Mouse (Mus musculus) forebrain, embryonic 14.5 days (tissue): ENCODE data around the gene Tln1. TPM values are rescaled to one million over a fixed set of nuclear protein-coding genes. Genes with fewer than 3 reads are reported as not detected.
"Not testable (repeated sequence)": the region's sequence is repeated elsewhere in the genome, so short reads cannot be mapped to it uniquely, and the experiment has no call there.

ENCODE experiments used
- ATAC-seq: fragments of 200-750 bp; cut with Nextera tagmentation; 2 replicates; pipeline ENCODE4 v1.8.0; 2017; ENCODE audit warnings: mild to moderate bottlenecking, moderate library complexity
- DNase-seq: peaks from one replicate; pipeline ENCODE4 v3.0.0-alpha.2; 2015; ENCODE audit warnings: low spot score
- H3K27ac ChIP-seq: fragments of 300-500 bp; sonication (generic); 2 replicates; pipeline ENCODE4 v1.5.1; 2014; ENCODE audit warnings: low read depth, mild to moderate bottlenecking, control low read depth, low read length, moderate library complexity
- H3K27me3 ChIP-seq: fragments of 300-500 bp; sonication (generic); replicated peaks from 2 replicates; pipeline ENCODE4 v1.6.1; 2014; ENCODE audit warnings: low read length, control low read depth, mixed read lengths; ENCODE audit not compliant: control insufficient read depth, insufficient read depth
- H3K36me3 ChIP-seq: fragments of 300-500 bp; sonication (generic); 2 replicates; pipeline ENCODE4 v1.6.1; 2014; ENCODE audit warnings: low read length, control low read depth; ENCODE audit not compliant: control insufficient read depth, insufficient read depth
- H3K4me1 ChIP-seq: fragments of 300-500 bp; sonication (generic); 2 replicates; pipeline ENCODE4 v1.6.1; 2014; ENCODE audit warnings: antibody characterized with exemption, low read length, control low read depth; ENCODE audit not compliant: control insufficient read depth, insufficient read depth
- H3K4me2 ChIP-seq: fragments of 300-500 bp; sonication (generic); 2 replicates; pipeline ENCODE4 v1.6.1; 2014; ENCODE audit warnings: mild to moderate bottlenecking, control low read depth, low read length
- H3K4me3 ChIP-seq: fragments of 300-500 bp; sonication (generic); 2 replicates; pipeline ENCODE4 v1.5.1; 2014; ENCODE audit warnings: low read depth, low read length, control low read depth
- H3K9ac ChIP-seq: fragments of 300-500 bp; sonication (generic); 2 replicates; pipeline ENCODE4 v1.6.1; 2014; ENCODE audit warnings: mild to moderate bottlenecking, low read length, control low read depth, moderate library complexity
- H3K9me3 ChIP-seq: fragments of 300-500 bp; sonication (generic); replicated peaks from 2 replicates; pipeline ENCODE4 v1.6.1; 2016; ENCODE audit warnings: low read length, control low read depth, mixed read lengths; ENCODE audit not compliant: control insufficient read depth
- WGBS: fragments of 180-500 bp; shearing (Covaris S2); extraction: QIAGEN DNeasy Blood & Tissue Kit; methylation state at CpG from one replicate; pipeline ENCODE4 v1.1.7; 2014; 5-methylcytosine and 5-hydroxymethylcytosine counted together
- polyA plus RNA-seq: library from polyadenylated mRNA; unstranded; fragments of >200 nt; fragmentation: Nextera tagmentation; extraction: Ambion mirVana; gene quantifications from 2 replicates; pipeline ENCODE4 v1.2.1, GENCODE M21; 2014

The Tln1 gene
- 50.1 and 50.4 TPM in 2 replicates for polyA plus RNA-seq

GRCm38 (mm10) chr4:43561997-43562768 lies at the start of gene Tln1, which contains the start of gene Creb3:
TSS of gene Tln1 (minus strand) at chr4:43562691.
TSS of gene Creb3 (plus strand) at chr4:43562332.
- Histone ChIP-seq H3K27ac (peak within 1 kb of the TSS; percentile 94), H3K4me3 (peak within 1 kb of the TSS; percentile 85), H3K9me3 (no peaks in the 10 kb centered on the region), H3K9ac (peak within 1 kb of the TSS; percentile 94), H3K27me3 (no peaks in the 10 kb centered on the region), H3K36me3 (peaks cover 26% of the 10 kb centered on the region), H3K4me2 (peak within 1 kb of the TSS; percentile 89), H3K4me1 (peaks cover 21% of the 10 kb centered on the region)
- under 1% methylated on average over 62 of the region's 62 CpGs for WGBS
- ATAC-seq, result peak; percentile 96
- peak; percentile 98 for DNase-seq

- no peak overlapping the region for H3K27ac ChIP-seq
- no peak overlapping the region for H3K9ac ChIP-seq
- 84% methylated on average over 9 of the region's 9 CpGs for WGBS
- H3K4me2 ChIP-seq, result no peak overlapping the region
- no peaks in the 10 kb centered on the region for H3K36me3 ChIP-seq
- ATAC-seq, result no peak
- no peaks in the 10 kb centered on the region for H3K27me3 ChIP-seq
- no peak overlapping the region for H3K4me3 ChIP-seq
- DNase-seq, result no peak
- no peaks in the 10 kb centered on the region for H3K4me1 ChIP-seq
- H3K9me3 ChIP-seq, result no peaks in the 10 kb centered on the region
These were observed 42.5 kb upstream of the Tln1 start for GRCm38 (mm10) chr4:43604751-43605685.

GRCm38 (mm10) chr4:43604099-43604498 lies 41.6 kb upstream of the Tln1 start:
- Histone ChIP-seq H3K4me2 (no peak overlapping the region), H3K4me1 (no peaks in the 10 kb centered on the region), H3K27ac (no peak overlapping the region), H3K36me3 (no peaks in the 10 kb centered on the region), H3K9ac (no peak overlapping the region), H3K4me3 (no peak overlapping the region), H3K9me3 (no peaks in the 10 kb centered on the region), H3K27me3 (no peaks in the 10 kb centered on the region)
- DNase-seq (no peak), ATAC-seq (no peak)
- WGBS, result 77% methylated on average over 3 of the region's 3 CpGs

GRCm38 (mm10) chr4:43600195-43600934 lies 37.9 kb upstream of the Tln1 start:
- Histone ChIP-seq H3K4me1 (no peaks in the 10 kb centered on the region), H3K27me3 (no peaks in the 10 kb centered on the region), H3K4me2 (no peak overlapping the region), H3K36me3 (no peaks in the 10 kb centered on the region), H3K27ac (no peak overlapping the region), H3K4me3 (no peak overlapping the region), H3K9me3 (no peaks in the 10 kb centered on the region), H3K9ac (no peak overlapping the region)
- DNase-seq (no peak), ATAC-seq (no peak)
- WGBS, result 75% methylated on average over 9 of the region's 9 CpGs

- WGBS, result 91% methylated on average over 7 of the region's 7 CpGs
- Histone ChIP-seq H3K4me2 (no peak overlapping the region), H3K4me3 (no peak overlapping the region), H3K9ac (no peak overlapping the region), H3K4me1 (no peaks in the 10 kb centered on the region), H3K27me3 (no peaks in the 10 kb centered on the region), H3K9me3 (no peaks in the 10 kb centered on the region), H3K36me3 (no peaks in the 10 kb centered on the region), H3K27ac (no peak overlapping the region)
- no peak for DNase-seq
- ATAC-seq, result no peak
These were observed 36.3 kb upstream of the Tln1 start for GRCm38 (mm10) chr4:43598650-43599380.

- no peak overlapping the region for H3K27ac ChIP-seq
- 84% methylated on average over 4 of the region's 4 CpGs for WGBS
- H3K9ac ChIP-seq, result no peak overlapping the region
- no peaks in the 10 kb centered on the region for H3K36me3 ChIP-seq
- no peaks in the 10 kb centered on the region for H3K4me1 ChIP-seq
- ATAC-seq (no peak), DNase-seq (no peak)
- H3K9me3 ChIP-seq, result no peaks in the 10 kb centered on the region
- no peaks in the 10 kb centered on the region for H3K27me3 ChIP-seq
- H3K4me3 ChIP-seq, result no peak overlapping the region
- no peak overlapping the region for H3K4me2 ChIP-seq
These were observed 35.7 kb upstream of the Tln1 start for GRCm38 (mm10) chr4:43598200-43598599.

- not testable (repeated sequence) for ATAC-seq, H3K27me3 ChIP-seq, H3K4me1 ChIP-seq, H3K9ac ChIP-seq, H3K4me3 ChIP-seq, DNase-seq, H3K36me3 ChIP-seq, H3K4me2 ChIP-seq, H3K27ac ChIP-seq, H3K9me3 ChIP-seq
- 81% methylated on average over 2 of the region's 2 CpGs for WGBS
These were observed 34.1 kb upstream of the Tln1 start for GRCm38 (mm10) chr4:43596597-43596996.

GRCm38 (mm10) chr4:43593453-43593852 lies 31.0 kb upstream of the Tln1 start:
- WGBS, result 75% methylated on average over 3 of the region's 3 CpGs
- Histone ChIP-seq H3K4me3 (no peak overlapping the region), H3K4me2 (no peak overlapping the region), H3K27me3 (no peaks in the 10 kb centered on the region), H3K9me3 (no peaks in the 10 kb centered on the region), H3K27ac (no peak overlapping the region), H3K9ac (no peak overlapping the region), H3K4me1 (no peaks in the 10 kb centered on the region), H3K36me3 (no peaks in the 10 kb centered on the region)
- no peak for ATAC-seq
- no peak for DNase-seq
